In genomic region chr17:8802161-8802888, GRCm38 (mm10) we compare ENCODE assay signal across 8 mouse cellular contexts.
DNase-seq lines count a peak whose midpoint lies in the region; ATAC-seq lines count a peak whose summit lies in the region.

No protein-coding gene starts in this region.

- ATAC-seq in embryonic facial prominence, embryonic 12.5 days (ENCODE audit: insufficient number of reproducible peaks, insufficient read depth, low FRiP score, low TSS enrichment), result 0 out of 2 replicates have a peak, but pooled peaks have one; percentile 16
- no peak for ATAC-seq in liver, embryonic 11.5 days (replicated peaks; ENCODE audit: low FRiP score)
- ATAC-seq in neural tube, embryonic 12.5 days (ENCODE audit: low FRiP score, low read depth), result peak; percentile 39

- no peak overlapping the region for H3K27ac ChIP-seq in embryonic facial prominence, embryonic 12.5 days
- peak overlapping the region; percentile 91 for H3K27ac ChIP-seq in hindbrain, embryonic 10.5 days
- H3K27ac ChIP-seq in liver, embryonic 11.5 days (ENCODE audit: low read depth, low read length), result no peak overlapping the region
- H3K27ac ChIP-seq in neural tube, embryonic 12.5 days, result peak overlapping the region; percentile 82

- H3K4me3 ChIP-seq in embryonic facial prominence, embryonic 12.5 days, result peak overlapping the region; percentile 66
- peak overlapping the region; percentile 83 for H3K4me3 ChIP-seq in hindbrain, embryonic 10.5 days
- peak overlapping the region; percentile 64 for H3K4me3 ChIP-seq in liver, embryonic 11.5 days (ENCODE audit: low read depth, low read length)
- H3K4me3 ChIP-seq in neural tube, embryonic 12.5 days, result peak overlapping the region; percentile 77

- peak; percentile 64 for DNase-seq in embryo, embryonic 10 days (ENCODE audit: low spot score)
- no peak for DNase-seq in embryo, embryonic 10.5 days (ENCODE audit: low spot score)
- DNase-seq in ES-CJ7 (ENCODE audit: low read depth, low spot score), result peak; percentile 24
- DNase-seq in hindbrain, embryonic 10.5 days (ENCODE audit: low spot score), result peak; percentile 68
- peak; percentile 54 for DNase-seq in liver, embryonic 11.5 days (ENCODE audit: low spot score)
- DNase-seq in left cerebral cortex, adult 18-20 months (ENCODE audit: low spot score in 2 of 2), result no peak

- peaks cover 57% of the 10 kb centered on the region for H3K27me3 ChIP-seq in embryonic facial prominence, embryonic 12.5 days
- peaks cover 85% of the 10 kb centered on the region for H3K27me3 ChIP-seq in hindbrain, embryonic 10.5 days (ENCODE audit: insufficient read depth, poor library complexity, severe bottlenecking)
- H3K27me3 ChIP-seq in liver, embryonic 11.5 days (replicated peaks; ENCODE audit: control insufficient read depth, insufficient read depth, low read length), result peaks cover 88% of the 10 kb centered on the region
- peaks cover 35% of the 10 kb centered on the region for H3K27me3 ChIP-seq in neural tube, embryonic 12.5 days (replicated peaks)

- no peaks in the 10 kb centered on the region for H3K36me3 ChIP-seq in embryonic facial prominence, embryonic 12.5 days
- no peaks in the 10 kb centered on the region for H3K36me3 ChIP-seq in hindbrain, embryonic 10.5 days
- no peaks in the 10 kb centered on the region for H3K36me3 ChIP-seq in liver, embryonic 11.5 days (ENCODE audit: control insufficient read depth, insufficient read depth, low read length)
- H3K36me3 ChIP-seq in neural tube, embryonic 12.5 days, result no peaks in the 10 kb centered on the region

- peaks cover 13% of the 10 kb centered on the region for H3K4me1 ChIP-seq in embryonic facial prominence, embryonic 12.5 days
- peaks cover 56% of the 10 kb centered on the region for H3K4me1 ChIP-seq in hindbrain, embryonic 10.5 days (replicated peaks)
- peaks cover 5% of the 10 kb centered on the region; the same call in 1 of the 2 replicates for H3K4me1 ChIP-seq in liver, embryonic 11.5 days (replicated peaks; ENCODE audit: control insufficient read depth, insufficient read depth, low read length)
- peaks cover 30% of the 10 kb centered on the region for H3K4me1 ChIP-seq in neural tube, embryonic 12.5 days

- WGBS in embryonic facial prominence, embryonic 12.5 days, result under 1% methylated on average over 33 of the region's 33 CpGs
- WGBS in hindbrain, embryonic 10.5 days, result under 1% methylated on average over 33 of the region's 33 CpGs
- 2% methylated on average over 33 of the region's 33 CpGs for WGBS in liver, embryonic 11.5 days
- 1% methylated on average over 33 of the region's 33 CpGs for WGBS in neural tube, embryonic 12.5 days

- peak overlapping the region; percentile 98 for H3K4me2 ChIP-seq in embryonic facial prominence, embryonic 12.5 days (replicated peaks)
- peak overlapping the region; percentile 78 for H3K4me2 ChIP-seq in liver, embryonic 11.5 days
- H3K4me2 ChIP-seq in neural tube, embryonic 12.5 days (replicated peaks), result peak overlapping the region; percentile 94

- H3K9me3 ChIP-seq in embryonic facial prominence, embryonic 12.5 days, result no peaks in the 10 kb centered on the region
- H3K9me3 ChIP-seq in hindbrain, embryonic 10.5 days, result no peaks in the 10 kb centered on the region
- no peaks in the 10 kb centered on the region for H3K9me3 ChIP-seq in liver, embryonic 11.5 days (ENCODE audit: control insufficient read depth, low read length)
- H3K9me3 ChIP-seq in neural tube, embryonic 12.5 days, result no peaks in the 10 kb centered on the region

- H3K9ac ChIP-seq in embryonic facial prominence, embryonic 12.5 days, result peak overlapping the region; percentile 76
- H3K9ac ChIP-seq in liver, embryonic 11.5 days (ENCODE audit: low read depth, low read length), result no peak overlapping the region
- H3K9ac ChIP-seq in neural tube, embryonic 12.5 days, result peak overlapping the region; percentile 90

Comparison
In these comparisons a context has a peak if more than half of its experiments do, and no peak if none do; other contexts are left out.
1. DNase-seq: peak in embryo, embryonic 10 days (single experiment), ES-CJ7 (single experiment), hindbrain, embryonic 10.5 days (single experiment) and liver, embryonic 11.5 days (single experiment); none in embryo, embryonic 10.5 days (single experiment) and left cerebral cortex, adult 18-20 months (0 of 2).
2. H3K27ac ChIP-seq: peak in hindbrain, embryonic 10.5 days (single experiment) and neural tube, embryonic 12.5 days (single experiment); none in embryonic facial prominence, embryonic 12.5 days (single experiment) and liver, embryonic 11.5 days (single experiment).
3. Peak in every context shown above with its lines, with median percentiles within 50 percentile points of each other: H3K4me2 ChIP-seq and H3K4me3 ChIP-seq.